Mouse (Mus musculus) A20 (cell line): ENCODE measurements around the gene Syn3.
"Not testable (repeated sequence)": the region's sequence is repeated elsewhere in the genome, so short reads cannot be mapped to it uniquely, and the experiment has no call there.

Experiments
- DNase-seq: peaks from one replicate; pipeline ENCODE4 v3.0.0-alpha.2; 2011; ENCODE audit warnings: low read depth, low spot score

The Syn3 gene

DNA sequence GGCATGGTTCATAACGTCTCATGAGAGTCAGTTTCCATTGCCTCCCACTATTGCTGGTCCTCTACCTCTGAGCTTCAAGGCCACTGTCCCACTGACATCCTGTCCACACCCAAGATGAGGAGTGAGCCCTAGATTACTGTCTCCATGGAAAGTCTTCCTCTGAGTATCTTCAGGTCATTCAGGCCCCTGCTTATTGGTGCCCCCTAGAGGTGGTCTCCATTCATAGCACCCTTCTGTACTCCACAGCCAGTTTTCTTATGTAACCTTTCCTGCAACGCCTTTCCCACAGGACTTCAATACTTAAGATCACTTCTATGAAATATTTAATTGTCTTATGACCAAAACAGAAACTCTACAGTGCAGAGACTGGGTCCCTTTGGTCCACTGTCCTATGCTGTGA lies 80.4 kb downstream of the Syn3 start:
- DNase-seq: peak; percentile 15

GRCm38 (mm10) chr10:86416806-86417205 lies 81.9 kb downstream of the Syn3 start:
- no peak for DNase-seq

DNA sequence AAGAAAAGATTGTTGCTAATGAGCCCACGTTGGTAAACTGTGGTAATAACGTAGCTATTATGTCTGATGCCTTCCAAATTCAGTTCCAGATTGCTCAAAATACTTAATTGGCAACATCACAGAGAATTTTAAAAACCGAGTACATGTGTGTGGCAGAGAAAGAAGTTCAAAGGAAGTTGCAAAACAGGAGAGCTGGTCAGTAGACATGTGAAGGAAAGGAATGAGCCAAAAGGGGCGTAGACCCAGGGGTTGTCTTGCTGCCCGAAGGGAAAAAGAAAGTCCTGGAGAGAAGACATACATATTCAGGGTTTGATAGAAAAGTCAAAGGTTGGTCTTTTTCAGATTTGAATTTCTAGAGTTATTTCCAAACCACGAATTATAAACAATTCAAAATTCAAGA lies 87.8 kb downstream of the Syn3 start:
- DNase-seq: no peak

DNA sequence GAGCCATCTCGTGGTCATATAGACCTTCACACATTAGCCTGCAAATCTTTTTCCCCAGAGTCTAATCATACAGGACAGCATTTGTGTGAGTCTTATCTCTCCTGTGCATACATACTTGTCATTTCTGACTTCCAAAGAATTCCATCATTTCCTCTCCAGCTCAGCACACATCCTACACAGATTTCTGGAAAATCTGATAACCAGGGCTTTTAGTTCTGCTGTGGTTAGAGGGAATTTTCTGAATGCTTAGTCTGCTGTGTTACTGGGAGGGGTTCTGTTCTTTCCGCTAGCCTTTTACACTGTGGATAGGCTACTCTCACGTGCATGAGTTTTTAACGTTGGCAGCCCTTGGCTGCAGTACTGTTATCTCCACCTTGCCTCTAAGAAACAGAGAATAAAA lies 91.7 kb downstream of the Syn3 start:
- DNase-seq: no peak

GRCm38 (mm10) chr10:86398347-86398720 lies 100.4 kb downstream of the Syn3 start:
- DNase-seq: no peak

DNA sequence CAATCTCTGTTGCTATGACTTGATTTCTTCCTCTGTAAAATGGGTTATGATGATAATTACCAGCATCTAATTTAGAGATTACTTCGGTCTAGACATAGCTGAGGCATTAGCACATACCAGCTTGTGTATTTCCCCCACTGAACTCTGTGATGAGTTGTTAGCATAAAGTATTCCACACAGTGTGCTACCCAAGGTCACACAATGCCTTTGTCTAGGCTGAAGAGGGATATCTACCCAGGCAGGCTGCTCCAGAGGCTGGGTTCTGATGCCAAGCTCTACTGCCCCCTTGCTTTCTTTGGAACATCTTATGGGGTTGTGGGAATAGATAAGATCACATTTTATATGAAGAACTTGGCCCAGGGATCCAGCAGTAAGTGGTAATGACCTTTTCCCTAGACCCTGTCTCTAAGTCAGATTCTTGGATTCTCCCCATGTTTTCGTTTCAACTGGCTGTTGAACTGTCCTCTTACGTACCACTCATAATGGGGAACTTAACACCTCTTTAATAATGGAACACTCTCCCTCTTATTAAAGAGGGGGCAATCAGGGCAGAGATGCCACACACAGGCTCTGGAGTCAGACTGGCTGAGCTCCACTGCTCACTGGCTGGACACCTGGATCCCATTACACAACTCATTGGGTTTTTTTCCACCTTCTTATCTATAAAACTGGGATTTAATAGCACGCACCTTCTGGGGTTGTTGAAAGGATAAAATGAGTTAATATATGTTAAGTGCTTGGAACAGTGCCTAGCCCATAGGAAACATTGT lies 100.9 kb downstream of the Syn3 start:
- no peak for DNase-seq

- DNase-seq: no peak
Measured at GRCm38 (mm10) chr10:86392399-86392798, 106.3 kb downstream of the Syn3 start.

- no peak for DNase-seq
Measured at GRCm38 (mm10) chr10:86389913-86390312, 108.8 kb downstream of the Syn3 start.

DNA sequence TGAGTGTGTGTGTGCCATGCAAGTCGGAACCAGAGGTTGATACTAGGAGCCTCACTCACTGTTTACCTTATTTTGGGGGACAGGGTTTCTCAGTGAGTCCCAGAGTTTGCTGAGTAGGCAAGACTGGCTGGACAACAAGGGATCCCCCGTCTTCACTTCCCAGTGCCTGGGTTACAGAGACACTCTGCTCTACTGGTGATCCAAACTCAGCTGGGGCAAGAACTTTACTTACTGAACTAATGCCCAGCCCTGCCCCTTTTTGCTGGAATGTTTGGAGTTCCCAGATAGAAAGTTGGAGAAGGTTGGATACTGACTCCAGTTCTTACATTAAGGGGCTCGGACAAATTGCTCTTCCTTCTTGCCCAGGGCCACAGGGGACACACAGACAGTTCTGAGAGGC lies 109.3 kb downstream of the Syn3 start:
- DNase-seq: no peak

DNA sequence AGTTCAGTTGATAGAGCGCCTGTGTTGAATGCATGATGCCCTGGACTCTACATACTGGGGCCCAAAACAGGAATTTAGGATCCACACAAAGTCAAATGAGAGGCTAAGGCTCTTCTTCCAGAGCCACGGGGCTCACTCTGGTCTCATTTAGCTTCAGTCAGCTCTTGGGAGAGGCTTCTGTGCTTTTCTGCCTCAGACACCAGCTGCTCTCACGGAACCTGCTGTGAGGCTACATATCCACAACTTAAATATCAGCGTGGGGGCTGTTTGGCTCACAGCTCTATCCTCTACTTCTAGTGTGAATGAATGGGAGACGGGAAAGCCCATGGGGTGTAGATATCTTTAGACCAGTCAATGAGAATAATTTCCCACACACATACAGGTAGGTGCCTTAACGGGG lies 109.9 kb downstream of the Syn3 start:
- DNase-seq: no peak

GRCm38 (mm10) chr10:86387821-86388440 lies 110.8 kb downstream of the Syn3 start:
- no peak for DNase-seq

GRCm38 (mm10) chr10:86386232-86386631 lies 112.5 kb downstream of the Syn3 start:
- no peak for DNase-seq

- peak; percentile 9 for DNase-seq
Measured at GRCm38 (mm10) chr10:86385656-86386055, 113.0 kb downstream of the Syn3 start.

DNA sequence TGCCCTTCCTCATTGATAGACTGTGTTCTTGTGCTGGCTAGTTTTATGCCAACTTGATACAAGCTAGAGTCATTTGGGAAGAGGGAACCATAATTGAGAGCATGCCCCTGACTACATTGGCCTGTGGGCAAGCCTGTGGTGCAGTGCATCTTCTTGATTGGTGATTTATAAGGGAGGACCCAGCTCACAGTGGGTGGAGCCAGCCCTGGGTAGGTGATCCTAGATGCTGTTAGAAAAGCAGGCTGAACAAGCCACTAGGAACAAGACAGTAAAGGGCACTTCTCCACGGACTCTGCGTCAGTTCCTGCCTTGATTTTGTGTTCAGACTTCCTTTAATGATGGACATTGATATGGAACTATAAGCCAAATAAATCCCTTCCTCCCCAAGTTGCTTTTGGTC lies 114.0 kb downstream of the Syn3 start:
- DNase-seq: no peak

DNA sequence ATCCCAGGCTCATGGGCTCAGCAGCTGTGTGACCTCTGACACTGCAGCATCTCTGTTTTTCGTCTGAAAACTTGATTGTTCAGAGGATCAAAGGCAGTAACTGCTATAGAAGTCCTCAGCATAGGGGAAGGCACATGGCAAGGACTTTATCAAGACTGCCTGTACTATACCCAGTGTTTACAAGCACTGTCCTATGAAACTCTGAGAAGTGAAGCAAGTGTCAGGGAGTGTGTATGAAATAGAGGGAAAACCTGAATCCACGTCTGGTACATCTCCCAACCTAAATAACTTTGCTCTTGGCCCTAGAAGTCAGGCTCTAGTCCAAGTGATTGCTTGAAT lies 116.8 kb downstream of the Syn3 start:
- DNase-seq: no peak

- DNase-seq: no peak
Measured at GRCm38 (mm10) chr10:86381150-86381921, 117.4 kb downstream of the Syn3 start.

DNA sequence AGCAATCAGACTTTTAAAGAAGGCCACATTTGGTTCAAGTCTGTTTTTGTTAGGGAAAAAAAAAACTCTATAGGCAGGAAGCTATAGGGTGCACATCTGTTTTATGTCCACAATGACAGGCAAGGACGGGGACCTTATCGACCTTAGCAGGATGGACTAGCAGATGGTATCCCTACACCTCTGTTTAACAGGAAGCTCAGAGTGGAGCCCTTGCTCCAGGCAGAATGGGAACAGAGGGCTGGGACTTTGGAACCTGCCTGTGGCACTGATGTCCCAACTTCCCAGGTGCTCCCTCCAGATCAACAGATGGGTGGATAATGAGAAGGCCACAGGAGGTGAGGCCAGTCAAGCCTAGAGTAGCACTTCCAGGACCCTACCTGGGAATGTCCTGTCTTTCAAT lies 118.1 kb downstream of the Syn3 start:
- DNase-seq: no peak

DNA sequence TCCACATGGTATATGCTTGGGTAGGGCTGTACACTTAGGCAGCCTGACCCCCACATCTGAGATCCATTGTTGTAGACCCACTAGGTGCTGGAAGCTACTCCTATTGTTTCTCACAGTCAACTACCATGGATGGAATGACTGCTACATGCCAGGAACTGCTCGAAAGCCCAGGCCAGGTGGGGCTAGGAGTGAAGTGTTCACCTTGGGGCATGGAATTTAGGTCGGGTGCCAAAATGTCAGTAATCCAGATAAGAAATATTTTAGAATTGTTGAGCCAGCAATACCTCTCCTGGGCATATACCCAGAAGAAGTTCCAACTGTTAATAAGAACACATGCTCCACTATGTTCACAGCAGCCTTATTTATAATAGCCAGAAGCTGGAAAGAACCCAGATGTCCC lies 119.9 kb downstream of the Syn3 start:
- not testable (repeated sequence) for DNase-seq

GRCm38 (mm10) chr10:86376392-86377185 lies 122.1 kb downstream of the Syn3 start:
- DNase-seq: no peak

- DNase-seq: no peak
Measured at GRCm38 (mm10) chr10:86375903-86376302, 122.8 kb downstream of the Syn3 start.

DNA sequence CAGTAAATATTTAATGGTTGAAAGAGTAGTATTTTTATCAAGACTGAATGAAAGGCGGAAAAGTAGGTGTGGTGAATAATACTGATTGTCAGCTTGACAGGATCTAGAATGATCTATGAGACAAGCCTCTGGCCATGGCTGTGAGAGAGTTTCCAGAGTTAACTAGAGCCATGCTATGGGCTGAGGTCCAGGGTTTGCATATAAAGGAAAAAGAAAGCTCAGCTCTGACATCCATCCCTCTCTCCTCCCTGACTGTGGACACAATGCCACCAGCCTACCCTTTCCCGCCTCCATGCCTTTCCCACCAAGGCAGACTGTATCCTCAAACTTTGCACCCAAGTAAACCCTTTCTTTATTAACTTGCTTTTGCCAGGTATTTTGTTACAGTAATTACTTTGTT lies 124.6 kb downstream of the Syn3 start:
- DNase-seq: no peak

DNA sequence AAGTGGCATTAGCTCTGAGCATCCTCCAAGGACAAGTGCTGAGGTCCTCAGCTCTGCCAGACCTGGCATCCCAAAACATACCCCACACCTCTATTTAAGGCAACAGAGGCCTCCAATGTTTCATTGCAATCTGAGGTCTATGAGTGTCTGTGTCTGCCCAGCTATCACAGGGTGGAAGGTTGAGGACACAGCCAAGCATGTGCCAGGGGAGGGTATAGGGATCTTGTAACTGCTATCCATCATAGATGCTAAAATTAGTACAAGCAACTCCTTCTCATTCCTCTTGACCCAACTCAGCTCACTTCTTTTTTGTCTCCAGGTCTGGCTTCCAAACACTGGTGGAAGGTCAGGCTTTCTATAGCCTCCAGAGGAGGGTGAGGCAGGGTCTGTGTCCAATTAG lies 127.1 kb downstream of the Syn3 start:
- no peak for DNase-seq
